Mouse (Mus musculus): ENCODE data around the gene Synj2.

- TF ChIP-seq EP300 (IDR thresholded peaks at IDR 0.05; ENCODE audit: low read depth): no peak
- TF ChIP-seq CTCF (IDR thresholded peaks at IDR 0.05; ENCODE audit: low read depth): no peak
Observed at GRCm38 (mm10) chr17:5987271-5988056, 46.4 kb downstream of the Synj2 start.
